Mouse (Mus musculus): ENCODE results near the gene 4921517D22Rik. TPM values are rescaled to one million over a fixed set of nuclear protein-coding genes. Genes with fewer than 3 reads are reported as not detected.

The 4921517D22Rik gene
- polyA plus RNA-seq, 1 experiment, result not detected

DNA sequence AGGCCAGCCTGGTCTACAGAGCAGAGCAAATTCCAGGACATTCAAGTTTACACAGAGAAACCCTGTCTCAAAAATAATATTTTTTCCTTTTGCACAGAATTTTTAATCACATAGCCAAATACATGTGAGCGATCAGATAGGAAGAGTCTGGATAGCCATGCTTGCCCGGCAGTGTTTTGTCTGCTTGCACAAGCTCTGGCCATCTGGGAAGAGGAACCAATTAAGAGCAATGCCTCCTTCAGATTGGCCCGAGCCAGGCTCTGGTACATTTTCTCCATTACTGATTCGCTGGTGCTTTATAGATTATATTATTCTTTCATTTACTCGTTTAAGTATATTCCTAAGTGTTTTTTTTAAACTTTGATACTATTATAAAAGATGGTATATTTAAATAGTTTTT lies 26.1 kb downstream of the 4921517D22Rik start:
- Histone ChIP-seq H3K4me3 (no peak overlapping the region), H3K79me2 (ENCODE audit: control insufficient read depth, insufficient read depth) (no peaks in the 10 kb centered on the region), H3K4me2 (ENCODE audit: low read depth) (no peak overlapping the region), H3K36me3 (ENCODE audit: control insufficient read depth, insufficient read depth) (no peaks in the 10 kb centered on the region), H3K27me3 (ENCODE audit: control insufficient read depth, insufficient read depth, insufficient read length) (no peaks in the 10 kb centered on the region), H3ac (ENCODE audit: control insufficient read depth, insufficient read length) (no peak overlapping the region)
- TF ChIP-seq REST (IDR thresholded peaks at IDR 0.05; ENCODE audit: insufficient read depth, insufficient read length) (no peak), MAX (IDR thresholded peaks at IDR 0.05; ENCODE audit: low read depth) (no peak)

- Histone ChIP-seq H3K4me2 (ENCODE audit: low read depth) (no peak overlapping the region), H3K27me3 (ENCODE audit: control insufficient read depth, insufficient read depth, insufficient read length) (no peaks in the 10 kb centered on the region), H3K79me2 (ENCODE audit: control insufficient read depth, insufficient read depth) (no peaks in the 10 kb centered on the region), H3K36me3 (ENCODE audit: control insufficient read depth, insufficient read depth) (no peaks in the 10 kb centered on the region), H3ac (ENCODE audit: control insufficient read depth, insufficient read length) (no peak overlapping the region), H3K4me3 (no peak overlapping the region)
- TF ChIP-seq REST (IDR thresholded peaks at IDR 0.05; ENCODE audit: insufficient read depth, insufficient read length) (no peak), SRF (IDR thresholded peaks at IDR 0.05; ENCODE audit: control insufficient read depth, insufficient read length, low read depth) (no peak), E2F4 (IDR thresholded peaks at IDR 0.05; ENCODE audit: insufficient read depth) (no peak), MYOG (IDR thresholded peaks at IDR 0.05; ENCODE audit: control insufficient read depth in 1 of 3, insufficient read depth in 1 of 3, insufficient read length in 2 of 3, low read depth in 2 of 3) (no peak), MYOD1 (IDR thresholded peaks at IDR 0.05; ENCODE audit: control insufficient read depth in 1 of 3, insufficient read length in 2 of 3, low read depth in 2 of 3) (no peak), USF1 (IDR thresholded peaks at IDR 0.05; ENCODE audit: low read depth) (no peak), CEBPB (IDR thresholded peaks at IDR 0.05; ENCODE audit: insufficient read depth, poor library complexity, severe bottlenecking) (no peak), POLR2A (IDR thresholded peaks at IDR 0.05; ENCODE audit: insufficient read length, low read depth) (no peak), TCF12 (IDR thresholded peaks at IDR 0.05; ENCODE audit: insufficient read depth, poor library complexity, severe bottlenecking) (no peak), MAX (IDR thresholded peaks at IDR 0.05; ENCODE audit: low read depth) (no peak), TCF3 (IDR thresholded peaks at IDR 0.05; ENCODE audit: insufficient read length, low read depth) (no peak), POLR2AphosphoS2 (IDR thresholded peaks at IDR 0.05; ENCODE audit: insufficient read length, low read depth) (no peak)
Observed at GRCm38 (mm10) chr13:59663939-59664712, 29.8 kb downstream of the 4921517D22Rik start.

- H3K27me3 ChIP-seq (ENCODE audit: control insufficient read depth, insufficient read depth, insufficient read length), result no peaks in the 10 kb centered on the region
- H3K36me3 ChIP-seq (ENCODE audit: control insufficient read depth, insufficient read depth), result no peaks in the 10 kb centered on the region
- H3K79me2 ChIP-seq (ENCODE audit: control insufficient read depth, insufficient read depth), result no peaks in the 10 kb centered on the region
- H3ac ChIP-seq (ENCODE audit: control insufficient read depth, insufficient read length), result no peak overlapping the region
- TF ChIP-seq E2F4 (IDR thresholded peaks at IDR 0.05; ENCODE audit: insufficient read depth) (no peak), POLR2A (IDR thresholded peaks at IDR 0.05; ENCODE audit: insufficient read length, low read depth) (no peak), TCF12 (IDR thresholded peaks at IDR 0.05; ENCODE audit: insufficient read depth, poor library complexity, severe bottlenecking) (no peak), REST (IDR thresholded peaks at IDR 0.05; ENCODE audit: insufficient read depth, insufficient read length) (no peak), SRF (IDR thresholded peaks at IDR 0.05; ENCODE audit: control insufficient read depth, insufficient read length, low read depth) (no peak), TCF3 (IDR thresholded peaks at IDR 0.05; ENCODE audit: insufficient read length, low read depth) (no peak), CEBPB (IDR thresholded peaks at IDR 0.05; ENCODE audit: insufficient read depth, poor library complexity, severe bottlenecking) (no peak), MAX (IDR thresholded peaks at IDR 0.05; ENCODE audit: low read depth) (no peak), MYOD1 (IDR thresholded peaks at IDR 0.05; ENCODE audit: control insufficient read depth in 1 of 3, insufficient read length in 2 of 3, low read depth in 2 of 3) (no peak), MYOG (IDR thresholded peaks at IDR 0.05; ENCODE audit: control insufficient read depth in 1 of 3, insufficient read depth in 1 of 3, insufficient read length in 2 of 3, low read depth in 2 of 3) (no peak), USF1 (IDR thresholded peaks at IDR 0.05; ENCODE audit: low read depth) (no peak), POLR2AphosphoS2 (IDR thresholded peaks at IDR 0.05; ENCODE audit: insufficient read length, low read depth) (no peak)
- no peak overlapping the region for H3K4me3 ChIP-seq
- H3K4me2 ChIP-seq (ENCODE audit: low read depth), result no peak overlapping the region
Observed at GRCm38 (mm10) chr13:59661966-59662365, 31.9 kb downstream of the 4921517D22Rik start.

GRCm38 (mm10) chr13:59661387-59661786 lies 32.5 kb downstream of the 4921517D22Rik start:
- H3K79me2 ChIP-seq (ENCODE audit: control insufficient read depth, insufficient read depth), result no peaks in the 10 kb centered on the region
- H3K27me3 ChIP-seq (ENCODE audit: control insufficient read depth, insufficient read depth, insufficient read length), result no peaks in the 10 kb centered on the region
- H3ac ChIP-seq (ENCODE audit: control insufficient read depth, insufficient read length), result no peak overlapping the region
- TF ChIP-seq CEBPB (IDR thresholded peaks at IDR 0.05; ENCODE audit: insufficient read depth, poor library complexity, severe bottlenecking), result no peak
- no peak for TF ChIP-seq MYOD1 (IDR thresholded peaks at IDR 0.05; ENCODE audit: control insufficient read depth in 1 of 3, insufficient read length in 2 of 3, low read depth in 2 of 3)
- no peak for TF ChIP-seq POLR2A (IDR thresholded peaks at IDR 0.05; ENCODE audit: insufficient read length, low read depth)
- no peak for TF ChIP-seq TCF3 (IDR thresholded peaks at IDR 0.05; ENCODE audit: insufficient read length, low read depth)
- TF ChIP-seq REST (IDR thresholded peaks at IDR 0.05; ENCODE audit: insufficient read depth, insufficient read length), result no peak
- TF ChIP-seq SRF (IDR thresholded peaks at IDR 0.05; ENCODE audit: control insufficient read depth, insufficient read length, low read depth), result no peak
- no peak for TF ChIP-seq TCF12 (IDR thresholded peaks at IDR 0.05; ENCODE audit: insufficient read depth, poor library complexity, severe bottlenecking)
- TF ChIP-seq E2F4 (IDR thresholded peaks at IDR 0.05; ENCODE audit: insufficient read depth), result no peak
- TF ChIP-seq MYOG (IDR thresholded peaks at IDR 0.05; ENCODE audit: control insufficient read depth in 1 of 3, insufficient read depth in 1 of 3, insufficient read length in 2 of 3, low read depth in 2 of 3), result no peak
- TF ChIP-seq USF1 (IDR thresholded peaks at IDR 0.05; ENCODE audit: low read depth), result no peak
- TF ChIP-seq POLR2AphosphoS2 (IDR thresholded peaks at IDR 0.05; ENCODE audit: insufficient read length, low read depth), result no peak
- TF ChIP-seq MAX (IDR thresholded peaks at IDR 0.05; ENCODE audit: low read depth), result no peak
- H3K36me3 ChIP-seq (ENCODE audit: control insufficient read depth, insufficient read depth), result no peaks in the 10 kb centered on the region
- H3K4me2 ChIP-seq (ENCODE audit: low read depth), result no peak overlapping the region
- H3K4me3 ChIP-seq, result no peak overlapping the region

Data from myocyte (in vitro differentiated cells).